Mouse (Mus musculus): Measurements from ENCODE around the gene Tor3a.

The Tor3a gene

DNA sequence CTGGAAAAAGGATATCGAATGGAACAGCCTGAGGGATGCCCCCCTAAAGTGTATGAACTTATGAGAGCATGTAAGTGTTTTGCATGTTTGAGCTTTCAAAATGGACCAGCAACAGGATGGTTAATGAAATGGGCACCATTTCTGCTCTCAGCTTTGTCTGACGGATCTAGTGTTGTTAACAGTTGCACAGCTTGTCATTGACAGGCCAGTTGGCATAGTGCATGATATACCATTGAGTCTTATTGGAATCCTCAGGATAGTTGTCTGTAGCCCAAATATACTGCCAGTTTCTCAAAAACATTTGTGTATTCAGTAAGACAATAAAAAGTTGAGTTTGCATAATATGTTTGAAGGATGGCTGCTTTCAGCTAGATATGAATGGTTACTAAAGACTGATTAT is 39.0 kb downstream of the Tor3a start:
- DNase-seq (ENCODE audit: low read depth, low spot score) = no peak

DNA sequence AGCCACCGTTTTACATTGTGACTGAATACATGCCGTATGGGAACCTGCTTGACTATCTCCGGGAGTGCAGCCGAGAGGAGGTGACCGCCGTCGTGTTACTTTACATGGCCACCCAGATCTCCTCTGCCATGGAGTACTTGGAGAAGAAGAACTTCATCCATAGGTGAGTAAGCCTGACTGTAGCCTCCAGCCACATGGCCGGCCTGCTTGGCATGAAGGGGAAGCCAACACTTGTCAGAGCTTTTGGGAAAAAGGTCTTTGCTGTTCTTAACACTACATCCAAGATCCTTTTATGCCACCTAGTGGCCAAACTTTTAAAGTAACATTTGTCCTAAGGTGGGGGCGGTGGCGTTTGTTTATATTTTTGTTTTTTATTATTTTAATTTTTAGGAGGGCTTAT is 41.1 kb downstream of the Tor3a start:
- DNase-seq (ENCODE audit: low read depth, low spot score) = peak; percentile 36

GRCm38 (mm10) chr1:156630965-156631364 is 43.2 kb downstream of the Tor3a start:
- no peak for DNase-seq (ENCODE audit: low read depth, low spot score)

- no peak for DNase-seq (ENCODE audit: low read depth, low spot score)
Observed at GRCm38 (mm10) chr1:156629984-156630383, 44.2 kb downstream of the Tor3a start.

- DNase-seq (ENCODE audit: low read depth, low spot score) = no peak
Observed at GRCm38 (mm10) chr1:156626729-156627128, 47.4 kb downstream of the Tor3a start.

GRCm38 (mm10) chr1:156624231-156624630 is 49.9 kb downstream of the Tor3a start:
- no peak for DNase-seq (ENCODE audit: low read depth, low spot score)

DNA sequence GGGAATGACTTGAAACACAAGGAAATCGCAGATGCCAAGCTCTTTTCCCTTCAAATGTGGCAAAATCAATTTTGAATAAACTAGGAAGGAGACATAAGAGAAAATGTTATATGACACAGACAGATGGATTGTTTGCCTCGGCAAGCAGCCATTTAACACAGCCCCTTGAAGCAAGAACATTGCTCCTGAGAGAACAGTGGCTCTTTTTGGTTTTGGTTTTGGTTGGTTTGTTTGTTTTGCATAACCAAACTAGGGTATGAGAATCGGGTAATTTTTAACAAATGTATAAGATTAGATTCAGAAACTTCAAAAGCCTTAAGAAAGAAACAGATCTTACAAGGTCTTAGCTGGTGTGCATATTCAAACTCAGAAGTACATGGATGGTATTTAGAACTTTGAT is 53.2 kb downstream of the Tor3a start:
- no peak for DNase-seq (ENCODE audit: low read depth, low spot score)

- no peak for DNase-seq (ENCODE audit: low read depth, low spot score)
Observed at GRCm38 (mm10) chr1:156620292-156620909, 53.8 kb downstream of the Tor3a start.

GRCm38 (mm10) chr1:156617811-156618210 is 56.3 kb downstream of the Tor3a start:
- DNase-seq (ENCODE audit: low read depth, low spot score) = no peak

- peak; percentile 16 for DNase-seq (ENCODE audit: low read depth, low spot score)
Observed at GRCm38 (mm10) chr1:156616989-156617598, 57.1 kb downstream of the Tor3a start.

GRCm38 (mm10) chr1:156615381-156616133 is 58.6 kb downstream of the Tor3a start:
- DNase-seq (ENCODE audit: low read depth, low spot score) = peak; percentile 73

- no peak for DNase-seq (ENCODE audit: low read depth, low spot score)
Observed at GRCm38 (mm10) chr1:156614710-156615109, 59.4 kb downstream of the Tor3a start.

GRCm38 (mm10) chr1:156613855-156614530 is 60.2 kb downstream of the Tor3a start:
- DNase-seq (ENCODE audit: low read depth, low spot score) = peak; percentile 10

- DNase-seq (ENCODE audit: low read depth, low spot score) = no peak
Observed at GRCm38 (mm10) chr1:156610257-156610656, 63.9 kb downstream of the Tor3a start.

DNA sequence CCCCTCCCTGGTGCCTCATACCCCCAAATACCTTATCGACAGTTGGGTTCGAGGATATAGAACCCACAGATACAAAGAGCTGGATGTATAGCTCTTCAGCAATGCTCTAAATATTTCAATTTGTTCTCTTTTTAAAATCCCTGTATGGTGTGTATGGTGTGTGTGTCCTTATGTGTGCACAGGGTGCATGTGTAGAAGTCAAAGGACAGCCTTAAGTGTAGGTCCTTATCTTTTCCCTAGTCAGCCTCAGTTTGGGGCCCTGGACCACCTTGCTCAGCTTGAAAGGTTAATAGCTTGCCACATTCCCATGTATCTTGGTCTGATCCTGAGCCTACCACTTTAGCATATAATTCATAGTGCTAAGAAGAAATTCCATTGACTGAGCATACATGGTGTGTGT is 65.7 kb downstream of the Tor3a start:
- no peak for DNase-seq (ENCODE audit: low read depth, low spot score)

DNA sequence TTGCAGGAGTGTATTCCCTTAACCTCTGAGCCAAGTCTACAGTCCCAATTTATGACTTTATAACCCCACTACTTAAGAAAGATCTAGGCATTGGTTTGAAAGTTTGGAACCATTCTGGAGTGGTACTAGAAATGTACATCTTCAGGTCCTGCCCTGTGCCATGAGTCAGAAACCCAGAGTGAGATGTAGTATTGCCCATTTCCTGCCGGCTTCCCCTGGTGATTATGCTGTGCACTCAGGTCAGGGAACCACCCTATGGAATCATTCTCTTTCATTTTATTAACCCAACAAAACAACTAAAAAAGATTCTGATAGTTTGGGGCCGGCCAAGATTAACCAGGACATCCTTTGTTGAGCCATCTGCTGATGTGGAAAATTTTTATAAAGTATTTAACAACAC is 68.2 kb downstream of the Tor3a start:
- DNase-seq (ENCODE audit: low read depth, low spot score) = no peak

DNA sequence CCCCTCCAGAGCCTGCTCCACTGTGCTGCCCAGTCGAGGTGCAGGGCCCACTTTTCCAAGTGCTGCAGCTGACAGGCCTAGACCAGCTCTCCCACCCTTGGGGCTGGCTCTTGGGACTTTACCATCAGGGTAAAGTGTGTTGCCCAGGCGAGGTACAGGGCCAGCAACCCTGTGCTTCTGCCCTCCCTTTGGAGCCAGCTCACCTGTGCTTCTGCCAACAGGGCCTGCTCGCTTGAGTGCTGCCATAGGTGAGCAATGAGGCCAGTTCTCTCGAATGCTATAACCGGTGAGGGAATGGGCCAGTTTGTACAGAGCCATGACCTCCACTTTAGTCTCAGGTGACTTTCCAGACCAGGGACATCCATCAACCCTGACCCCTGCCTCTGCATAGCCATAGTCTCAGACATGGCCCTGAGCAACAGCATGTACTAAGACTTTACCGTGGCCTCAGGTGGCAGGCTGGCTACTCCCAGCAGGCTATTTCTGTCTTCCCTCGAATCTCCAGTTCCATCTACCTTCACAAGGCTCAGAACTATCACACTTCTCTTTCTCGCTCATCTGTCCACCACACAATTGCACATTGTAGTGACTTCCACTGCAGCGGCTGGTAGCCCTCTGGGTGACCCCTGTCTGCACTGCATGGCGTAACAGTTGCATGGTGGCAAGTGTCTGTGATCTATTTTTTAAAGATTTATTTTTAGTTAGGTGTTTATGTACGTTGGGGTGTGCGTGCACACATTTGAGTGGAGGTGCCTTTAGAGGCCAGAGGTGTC is 68.9 kb downstream of the Tor3a start:
- DNase-seq (ENCODE audit: low read depth, low spot score) = no peak

Measured in skeletal muscle tissue, adult 2 months (tissue).